Mouse (Mus musculus) hindbrain, postnatal 0 days (tissue): ENCODE results near the gene Mrps34. TPM values are rescaled to one million over a fixed set of nuclear protein-coding genes. Genes with fewer than 3 reads are reported as not detected.
A peak's percentile ranks its signal among the peaks of the same experiment; 100 is the strongest.

Experiments
- ATAC-seq: fragments of 200-750 bp; cut with Nextera tagmentation; 2 replicates; pipeline ENCODE4 v1.8.0; 2017; ENCODE audit warnings: mild to moderate bottlenecking, moderate TSS enrichment, moderate library complexity
- DNase-seq: peaks from one replicate; pipeline ENCODE4 v3.0.0-alpha.2; 2015; ENCODE audit warnings: low spot score
- H3K27ac ChIP-seq: fragments of 300-500 bp; sonication (generic); 2 replicates; pipeline ENCODE4 v1.5.1; 2014; ENCODE audit warnings: mild to moderate bottlenecking
- H3K27me3 ChIP-seq: fragments of 300-500 bp; sonication (generic); 2 replicates; pipeline ENCODE4 v1.6.1; 2014; ENCODE audit warnings: low read length, mixed read lengths; ENCODE audit not compliant: insufficient read depth
- H3K36me3 ChIP-seq: fragments of 300-500 bp; sonication (generic); 2 replicates; pipeline ENCODE4 v1.6.1; 2014; ENCODE audit warnings: low read length, mixed read lengths; ENCODE audit not compliant: insufficient read depth
- H3K4me1 ChIP-seq: fragments of 300-500 bp; sonication (generic); 2 replicates; pipeline ENCODE4 v1.6.1; 2014; ENCODE audit warnings: antibody characterized with exemption, low read length, mixed read lengths; ENCODE audit not compliant: insufficient read depth
- H3K4me2 ChIP-seq: fragments of 300-500 bp; sonication (generic); 2 replicates; pipeline ENCODE4 v1.6.1; 2014; ENCODE audit warnings: low read depth, mild to moderate bottlenecking, low read length, moderate library complexity, mixed read lengths
- H3K4me3 ChIP-seq: fragments of 300-500 bp; sonication (generic); 2 replicates; pipeline ENCODE4 v1.5.1; 2014; ENCODE audit warnings: low read length
- H3K9ac ChIP-seq: fragments of 300-500 bp; sonication (generic); replicated peaks from 2 replicates; pipeline ENCODE4 v1.6.1; 2014; ENCODE audit warnings: mild to moderate bottlenecking, low read length, moderate library complexity, mixed read lengths
- H3K9me3 ChIP-seq: fragments of 300-500 bp; sonication (generic); 2 replicates; pipeline ENCODE4 v1.6.1; 2016; ENCODE audit warnings: low read length, mixed read lengths
- CTCF ChIP-seq: IDR thresholded peaks from 2 replicates; pipeline ENCODE4 v1.5.1; 2016; ENCODE audit warnings: antibody characterized with exemption, control low read depth, low read depth
- WGBS: fragments of 180-500 bp; shearing (Covaris S2); extraction: QIAGEN DNeasy Blood & Tissue Kit; methylation state at CpG from one replicate; pipeline ENCODE4 v1.1.7; 2014; 5-methylcytosine and 5-hydroxymethylcytosine counted together
- polyA plus RNA-seq: library from polyadenylated mRNA; unstranded; fragments of >200 nt; fragmentation: Nextera tagmentation; extraction: Ambion mirVana; gene quantifications from 2 replicates; pipeline ENCODE4 v1.2.1, GENCODE M21; 2015
- total RNA-seq: library from RNA; depleted of rRNA; stranded (reverse); fragments of >200 nt; gene quantifications from 2 replicates; pipeline ENCODE4 v1.2.3, GENCODE M21; 2014

The Mrps34 gene
- total and polyA plus RNA-seq, 2 experiments from 2014 or later: 37.8 to 124 TPM

DNA sequence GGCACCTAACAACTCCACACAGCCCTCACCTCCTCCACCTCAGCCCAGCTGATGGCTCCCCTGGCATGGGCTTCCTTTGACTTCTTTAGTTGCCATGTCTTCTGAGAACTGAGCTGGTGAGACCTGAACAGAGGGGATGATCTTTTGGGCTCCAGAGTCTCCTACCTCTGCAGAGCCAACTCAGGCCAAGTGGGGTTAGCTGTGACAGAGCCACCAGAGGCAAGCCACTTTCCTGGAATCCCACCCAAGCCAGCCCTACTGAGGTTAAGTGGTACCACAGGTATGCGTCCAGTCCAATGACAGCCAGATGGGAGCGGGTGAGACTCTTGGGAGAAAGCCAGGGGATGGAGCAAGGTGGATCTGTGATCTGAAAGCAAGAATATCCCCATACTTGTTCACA is 1.6 kb upstream of the Mrps34 start:
- ATAC-seq (no peak), DNase-seq (no peak)
- no peaks in the 10 kb centered on the region for H3K9me3 ChIP-seq
- no peak overlapping the region for H3K9ac ChIP-seq
- H3K27ac ChIP-seq: no peak overlapping the region
- no peak overlapping the region for H3K4me3 ChIP-seq
- no peaks in the 10 kb centered on the region for H3K27me3 ChIP-seq
- WGBS: 98% methylated on average over 2 of the region's 2 CpGs
- TF ChIP-seq CTCF: no peak
- H3K4me1 ChIP-seq: peaks cover 19% of the 10 kb centered on the region
- peaks cover 27% of the 10 kb centered on the region for H3K36me3 ChIP-seq
- no peak overlapping the region for H3K4me2 ChIP-seq

- Histone ChIP-seq H3K27ac (peak overlapping the region; percentile 93), H3K9me3 (no peaks in the 10 kb centered on the region), H3K4me1 (peaks cover 19% of the 10 kb centered on the region), H3K9ac (peak overlapping the region; percentile 95), H3K4me3 (peak overlapping the region; percentile 91), H3K4me2 (peak overlapping the region; percentile 99), H3K27me3 (no peaks in the 10 kb centered on the region), H3K36me3 (peaks cover 36% of the 10 kb centered on the region)
- peak; percentile 31 for ATAC-seq
- DNase-seq: peak; percentile 37
- WGBS: 10% methylated on average over 31 of the region's 31 CpGs
- TF ChIP-seq CTCF: no peak; the same call in 1 of the 2 replicates
Measured at GRCm38 (mm10) chr17:24894061-24894994, 588 bp upstream of the Mrps34 start.

DNA sequence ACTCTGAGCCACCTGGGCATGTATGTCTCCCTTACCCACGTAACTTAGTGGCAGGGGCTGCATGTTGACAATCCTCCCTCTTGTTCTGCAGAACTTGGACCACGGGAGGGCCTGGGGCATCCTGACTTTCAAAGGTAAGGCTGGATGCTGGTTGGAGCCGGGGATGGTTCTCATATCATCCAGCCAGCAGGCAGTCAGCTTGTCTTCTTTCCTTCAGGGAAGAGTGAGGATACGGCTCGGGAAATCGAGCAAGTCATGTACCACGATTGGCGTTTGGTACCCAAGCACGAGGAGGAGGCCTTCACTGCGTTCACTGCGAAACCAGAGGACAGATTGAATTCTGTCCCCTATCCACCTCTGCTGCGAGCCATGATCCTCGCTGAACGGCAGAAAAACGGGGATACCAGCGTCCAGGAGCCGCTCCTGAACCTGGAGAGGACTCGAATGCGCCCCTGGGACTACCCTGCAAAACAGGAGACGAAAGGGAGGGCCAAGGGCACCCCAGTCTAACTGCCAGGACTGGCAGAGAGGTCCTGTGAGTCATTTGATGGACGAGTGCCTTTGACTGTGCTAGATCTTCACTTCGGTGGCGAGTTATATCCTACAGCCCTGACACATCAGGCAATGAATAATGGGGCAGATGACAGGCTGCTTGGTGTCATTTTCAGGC is 790 bp downstream of the Mrps34 start:
- Histone ChIP-seq H3K9ac (peak overlapping the region; percentile 95), H3K9me3 (no peaks in the 10 kb centered on the region), H3K4me3 (peak overlapping the region; percentile 91), H3K27ac (peak overlapping the region; percentile 93), H3K4me2 (peak overlapping the region; percentile 99), H3K4me1 (peaks cover 19% of the 10 kb centered on the region), H3K27me3 (no peaks in the 10 kb centered on the region), H3K36me3 (peaks cover 40% of the 10 kb centered on the region)
- ATAC-seq (no peak), DNase-seq (no peak)
- no peak for TF ChIP-seq CTCF
- WGBS: 12% methylated on average over 23 of the region's 23 CpGs

DNA sequence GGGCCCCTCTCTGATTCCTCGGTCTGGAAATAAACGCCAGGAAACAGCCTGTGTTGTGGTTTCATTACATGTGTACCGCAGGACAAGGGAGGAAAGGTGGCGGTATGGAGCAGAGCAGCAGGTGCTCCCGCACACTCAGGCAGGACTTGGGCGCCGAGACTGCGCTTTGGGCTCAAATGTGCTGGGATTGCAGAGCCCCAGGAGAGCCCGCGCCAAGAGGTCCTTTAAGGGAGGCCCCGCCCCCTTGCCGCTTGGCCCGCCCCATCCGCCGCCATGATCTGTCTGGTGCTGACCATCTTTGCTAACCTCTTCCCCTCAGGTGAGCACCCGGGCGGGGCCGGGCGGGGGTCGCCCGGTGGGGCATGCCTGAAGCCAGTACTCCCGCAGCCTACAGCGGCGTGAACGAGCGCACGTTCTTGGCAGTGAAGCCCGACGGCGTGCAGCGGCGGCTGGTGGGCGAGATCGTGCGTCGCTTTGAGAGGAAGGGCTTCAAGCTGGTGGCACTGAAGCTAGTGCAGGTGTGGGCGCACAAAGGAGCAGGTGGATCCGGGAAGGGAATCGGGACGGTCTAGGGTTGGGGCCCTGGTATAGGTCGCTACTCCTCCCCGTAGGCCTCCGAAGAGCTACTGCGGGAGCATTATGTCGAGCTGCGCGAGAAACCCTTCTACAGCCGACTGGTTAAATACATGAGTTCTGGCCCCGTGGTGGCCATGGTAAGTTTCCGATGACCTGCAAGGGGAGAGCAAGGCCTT is 1.5 kb downstream of the Mrps34 start, which contains the start of gene Nme3:
TSS of gene Nme3 (plus strand) at position 260 of the 752 bp plus-strand sequence.
- peak within 1 kb of the TSS; percentile 93 for H3K27ac ChIP-seq
- WGBS: 1% methylated on average over 50 of the region's 50 CpGs
- H3K4me1 ChIP-seq: peaks cover 19% of the 10 kb centered on the region
- no peaks in the 10 kb centered on the region for H3K27me3 ChIP-seq
- H3K4me3 ChIP-seq: peak within 1 kb of the TSS; percentile 91
- ATAC-seq: peak; percentile 67
- TF ChIP-seq CTCF: peak; percentile 56
- H3K9ac ChIP-seq: peak within 1 kb of the TSS; percentile 95
- no peaks in the 10 kb centered on the region for H3K9me3 ChIP-seq
- peak within 1 kb of the TSS; percentile 99 for H3K4me2 ChIP-seq
- peaks cover 43% of the 10 kb centered on the region for H3K36me3 ChIP-seq
- DNase-seq: peak; percentile 82

DNA sequence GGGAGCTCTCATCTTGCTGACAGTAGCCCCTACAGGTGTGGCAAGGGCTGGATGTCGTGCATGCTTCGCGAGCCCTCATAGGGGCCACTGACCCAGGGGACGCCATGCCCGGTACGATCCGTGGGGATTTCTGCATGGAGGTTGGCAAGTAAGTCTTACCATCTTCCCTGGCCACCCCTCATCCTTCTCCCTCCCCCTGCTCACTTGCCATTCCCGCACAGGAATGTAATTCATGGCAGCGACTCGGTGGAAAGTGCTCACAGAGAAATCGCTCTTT is 2.0 kb downstream of the Mrps34 start:
- ATAC-seq (no peak; the same call in 1 of the 2 replicates), DNase-seq (no peak)
- H3K9ac ChIP-seq: peak overlapping the region; percentile 95
- peaks cover 49% of the 10 kb centered on the region for H3K36me3 ChIP-seq
- peaks cover 19% of the 10 kb centered on the region for H3K4me1 ChIP-seq
- H3K9me3 ChIP-seq: no peaks in the 10 kb centered on the region
- H3K4me2 ChIP-seq: peak overlapping the region; percentile 99
- peak overlapping the region; percentile 91 for H3K4me3 ChIP-seq
- TF ChIP-seq CTCF: no peak
- peak overlapping the region; percentile 93 for H3K27ac ChIP-seq
- WGBS: 25% methylated on average over 11 of the region's 11 CpGs
- H3K27me3 ChIP-seq: no peaks in the 10 kb centered on the region

DNA sequence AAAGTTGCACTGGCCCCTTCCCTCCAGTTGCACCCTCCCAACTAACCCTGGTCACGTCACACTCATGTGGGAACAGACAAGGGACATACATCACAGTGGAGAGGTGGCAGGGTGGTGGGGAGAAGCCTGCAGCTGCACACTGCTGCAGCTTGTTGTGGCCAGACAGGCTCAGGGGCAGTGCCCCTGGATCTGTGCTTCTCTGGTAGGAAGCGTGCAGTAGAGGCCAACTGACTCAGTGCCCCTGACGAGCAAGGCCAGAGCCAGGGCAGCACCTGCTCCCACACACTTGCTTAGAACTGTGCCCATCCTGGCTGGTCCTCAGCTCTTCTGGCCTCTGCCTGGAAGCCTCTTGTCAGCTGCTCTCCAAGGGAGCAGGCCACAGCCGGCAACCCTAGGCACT is 2.7 kb downstream of the Mrps34 start:
- no peaks in the 10 kb centered on the region for H3K9me3 ChIP-seq
- ATAC-seq (no peak), DNase-seq (no peak)
- H3K36me3 ChIP-seq: peaks cover 55% of the 10 kb centered on the region
- H3K4me3 ChIP-seq: peak overlapping the region; percentile 91; the same call in 1 of the 2 replicates
- H3K9ac ChIP-seq: peak overlapping the region; percentile 95; the same call in 1 of the 2 replicates
- H3K27ac ChIP-seq: peak overlapping the region; percentile 93; the same call in 1 of the 2 replicates
- H3K4me1 ChIP-seq: peaks cover 19% of the 10 kb centered on the region
- H3K27me3 ChIP-seq: no peaks in the 10 kb centered on the region
- 64% methylated on average over 4 of the region's 4 CpGs for WGBS
- TF ChIP-seq CTCF: no peak
- peak overlapping the region; percentile 99 for H3K4me2 ChIP-seq
